Mouse (Mus musculus): ENCODE results near the gene Olfr523. TPM values are rescaled to one million over a fixed set of nuclear protein-coding genes. Genes with fewer than 3 reads are reported as not detected.
"Not testable (repeated sequence)": the region's sequence is repeated elsewhere in the genome, so short reads cannot be mapped to it uniquely, and the experiment has no call there.

Olfr523 gene
- polyA plus RNA-seq (2012; rRNA removed), result 0.08 TPM in 1 of 2 replicates, not detected in the other

DNA sequence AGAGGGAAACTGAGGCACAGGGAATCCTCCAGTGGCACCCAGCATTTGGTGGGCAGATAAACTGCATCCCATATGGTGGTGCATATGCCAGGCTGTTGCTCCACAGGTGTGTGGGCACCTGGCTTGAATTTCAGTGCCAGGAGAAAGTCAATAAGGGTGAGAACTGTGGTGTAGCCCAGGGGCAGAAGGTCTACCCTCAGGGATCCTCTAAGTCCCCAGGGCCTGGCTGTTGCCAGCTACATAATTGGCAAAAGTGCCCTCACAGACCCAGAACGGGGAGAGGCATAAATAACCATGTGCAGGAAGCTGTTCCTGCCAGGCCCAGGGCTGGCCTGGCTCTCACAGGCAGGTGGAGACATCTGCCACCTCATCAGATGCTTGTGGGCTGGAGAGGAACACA lies at the start of gene Olfr523:
Gene Olfr523, plus strand, starts transcription at position 282 of the 400 bp plus-strand sequence.
- DNase-seq (ENCODE audit: low read depth), result no peak

DNA sequence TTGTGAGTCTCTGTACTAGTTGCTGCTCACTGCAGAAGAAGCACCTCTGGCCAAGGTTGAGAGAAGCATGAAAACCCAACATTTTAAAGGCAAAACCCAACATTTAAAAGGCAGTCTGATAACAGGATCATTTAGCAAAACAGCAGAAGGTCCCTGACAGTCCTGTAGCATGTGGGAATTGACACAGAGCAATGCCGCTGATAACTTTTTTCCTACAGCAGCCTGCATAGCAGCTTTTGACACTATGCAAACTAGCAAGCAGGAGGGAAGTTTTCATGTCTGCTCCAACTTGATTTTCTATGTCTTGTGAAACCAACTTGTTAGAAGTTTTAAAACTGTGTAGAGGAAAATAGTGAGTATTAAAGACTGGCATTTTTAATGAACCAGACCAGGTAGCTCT lies 48.6 kb upstream of the Olfr523 start:
- DNase-seq (ENCODE audit: low read depth), result no peak

DNA sequence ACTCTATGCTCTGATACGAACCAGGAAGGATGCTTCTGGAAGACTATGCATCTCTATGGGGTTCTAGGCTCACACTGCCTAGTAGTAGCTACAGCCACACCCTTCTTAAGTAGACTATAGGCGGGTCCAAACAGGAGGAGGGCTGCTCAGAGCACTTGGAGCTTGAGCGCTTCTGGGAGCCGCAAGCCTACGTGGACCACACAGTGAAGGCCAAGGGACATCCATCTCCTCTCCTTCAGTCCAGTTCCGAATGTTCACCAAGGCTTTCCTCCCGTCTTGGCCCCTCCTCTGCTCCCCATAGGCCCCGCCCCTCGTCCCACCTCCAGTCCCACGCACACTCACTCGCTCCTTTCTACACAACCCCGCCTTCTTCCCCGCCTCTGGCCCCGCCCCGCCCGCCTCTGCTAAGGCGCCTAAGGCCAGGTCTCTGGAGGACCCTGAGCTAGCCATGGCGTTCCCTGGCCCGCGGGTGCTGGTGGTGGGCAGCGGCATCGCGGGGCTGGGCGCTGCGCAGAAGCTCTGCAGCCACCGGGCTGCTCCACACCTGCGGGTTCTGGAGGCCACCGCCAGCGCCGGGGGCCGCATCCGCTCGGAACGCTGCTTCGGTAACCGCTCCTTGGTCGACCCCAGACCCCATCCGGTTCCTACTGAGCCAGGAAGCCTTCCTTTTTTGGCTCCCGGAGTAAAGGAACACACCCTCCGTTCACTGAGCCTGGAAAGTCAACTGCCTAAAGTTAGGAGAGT lies 47.6 kb upstream of the Olfr523 start:
- DNase-seq (ENCODE audit: low read depth), result no peak

DNA sequence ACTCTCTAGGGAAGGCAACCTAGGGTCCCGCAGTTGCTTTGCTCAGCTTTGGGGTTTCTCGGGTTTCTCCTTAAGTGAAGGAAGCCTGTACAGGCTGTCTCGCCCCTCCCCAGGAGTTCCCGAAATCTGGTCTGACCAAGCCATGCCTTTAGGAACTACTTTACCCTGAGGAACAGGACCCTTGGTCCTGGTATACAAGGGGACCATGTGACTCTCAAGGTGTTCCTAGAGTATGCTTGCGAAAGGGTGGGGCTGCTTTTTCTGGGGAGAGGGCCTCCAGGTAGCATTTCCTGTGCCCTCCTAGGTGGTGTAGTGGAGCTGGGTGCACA lies 47.0 kb upstream of the Olfr523 start:
- no peak for DNase-seq (ENCODE audit: low read depth)

DNA sequence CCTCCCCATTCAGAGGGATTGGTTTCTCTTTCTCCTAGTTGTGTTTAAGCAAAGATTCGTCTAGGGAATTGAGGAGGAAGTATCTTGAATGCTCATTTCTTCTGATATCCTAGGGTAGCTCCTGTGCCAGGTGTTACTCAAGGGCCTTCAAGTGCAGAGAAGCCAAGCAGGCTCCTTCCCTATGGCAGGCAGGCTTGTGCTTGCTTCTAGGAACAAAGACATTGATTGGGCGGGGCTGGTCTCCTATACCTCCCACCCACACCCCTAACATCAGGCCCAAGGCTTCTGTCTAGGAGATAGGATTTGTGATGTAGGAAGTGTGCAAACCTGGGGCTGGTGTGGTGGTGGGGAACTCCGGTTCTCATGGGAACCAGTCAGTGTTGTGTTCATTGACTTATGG lies 46.1 kb upstream of the Olfr523 start:
- no peak for DNase-seq (ENCODE audit: low read depth)

DNA sequence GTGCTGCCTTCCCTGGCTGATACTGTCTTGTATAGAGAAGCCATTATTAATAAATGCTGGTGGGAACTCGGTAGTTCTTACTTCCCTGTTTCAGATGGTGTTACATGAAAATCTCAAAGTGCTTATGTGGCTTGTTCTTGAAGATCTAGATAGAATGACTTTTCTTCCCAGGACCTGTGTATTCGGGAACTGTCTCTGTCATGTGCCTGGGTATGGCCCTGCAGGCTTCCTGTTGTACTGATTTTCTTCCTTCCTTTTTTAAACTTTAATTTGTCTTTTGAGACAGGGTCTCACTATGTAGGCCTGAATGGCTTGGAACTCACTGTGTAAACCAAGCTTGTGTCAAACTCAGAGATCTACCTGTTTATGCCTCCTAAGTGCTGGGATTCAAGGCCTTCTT lies 45.1 kb upstream of the Olfr523 start:
- no peak for DNase-seq (ENCODE audit: low read depth)

DNA sequence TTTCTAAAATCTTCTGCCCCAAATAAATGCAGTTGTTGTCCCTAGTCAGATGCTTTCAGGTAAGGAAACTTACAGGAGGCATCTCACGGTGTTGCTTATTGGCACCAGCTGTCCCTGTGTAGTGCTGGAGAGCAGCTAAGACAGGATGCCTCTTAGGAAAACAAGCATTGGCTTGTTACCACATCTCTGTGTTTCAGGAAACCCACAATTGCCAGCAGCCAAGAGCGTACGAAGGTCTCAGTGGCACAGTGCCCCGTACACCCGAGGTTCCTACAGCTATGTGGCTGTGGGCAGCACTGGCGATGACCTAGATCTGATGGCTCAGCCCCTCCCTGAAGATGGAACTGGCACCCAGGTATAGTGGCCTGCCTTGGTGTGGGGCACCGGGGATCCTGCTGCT lies 40.8 kb upstream of the Olfr523 start:
- not testable (repeated sequence) for DNase-seq (ENCODE audit: low read depth)

DNA sequence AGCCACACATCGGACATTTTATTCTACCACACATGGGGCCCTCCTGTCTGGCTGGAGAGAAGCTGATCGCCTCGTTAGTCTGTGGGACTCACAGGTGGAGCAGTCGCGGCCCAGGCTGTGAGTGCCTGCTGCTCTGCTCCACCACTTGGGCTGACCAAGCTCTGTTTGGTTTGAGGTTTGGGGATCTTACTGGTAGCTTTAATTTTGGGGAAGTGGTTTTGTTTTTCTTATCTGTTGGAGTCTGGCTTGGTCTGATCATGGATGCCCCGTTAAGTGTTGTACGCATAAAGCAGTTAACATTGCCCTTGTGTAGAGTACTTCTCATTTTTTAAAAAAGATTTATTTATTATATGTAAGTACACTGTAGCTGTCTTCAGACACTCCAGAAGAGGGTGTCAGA lies 39.0 kb upstream of the Olfr523 start:
- DNase-seq (ENCODE audit: low read depth), result not testable (repeated sequence)

DNA sequence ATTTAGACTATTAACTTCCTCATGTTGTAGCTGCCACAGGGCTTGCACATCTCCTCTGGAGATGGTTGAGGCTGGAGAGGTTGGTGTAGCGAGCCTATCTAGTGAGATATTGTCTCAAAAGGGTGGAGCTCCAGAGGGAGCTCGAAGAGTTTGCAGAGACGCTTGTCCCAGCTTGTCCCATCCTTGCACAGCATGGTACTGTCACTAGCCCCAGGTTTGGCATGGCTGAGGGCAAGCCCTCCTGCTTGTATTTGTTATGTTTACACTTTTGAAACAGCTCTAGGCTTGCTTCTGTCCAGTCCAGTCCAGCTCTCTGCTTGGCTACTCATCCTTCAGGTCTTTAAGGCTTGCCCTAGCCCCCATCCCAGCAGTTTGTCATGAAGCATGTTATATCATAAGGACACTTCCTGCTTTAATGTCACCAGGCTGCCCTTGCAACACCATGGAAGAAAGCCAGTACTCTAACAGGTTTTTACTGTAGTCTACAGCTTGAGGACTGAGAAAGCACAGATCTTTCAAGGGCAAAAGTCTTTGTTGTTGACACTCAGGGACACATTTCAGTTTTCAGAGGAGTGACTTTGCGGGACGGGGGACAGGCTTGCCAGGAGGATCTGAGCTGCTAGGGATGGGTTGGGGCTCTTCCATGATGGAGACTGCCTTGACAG lies 37.8 kb upstream of the Olfr523 start:
- DNase-seq (ENCODE audit: low read depth), result peak; percentile 57

DNA sequence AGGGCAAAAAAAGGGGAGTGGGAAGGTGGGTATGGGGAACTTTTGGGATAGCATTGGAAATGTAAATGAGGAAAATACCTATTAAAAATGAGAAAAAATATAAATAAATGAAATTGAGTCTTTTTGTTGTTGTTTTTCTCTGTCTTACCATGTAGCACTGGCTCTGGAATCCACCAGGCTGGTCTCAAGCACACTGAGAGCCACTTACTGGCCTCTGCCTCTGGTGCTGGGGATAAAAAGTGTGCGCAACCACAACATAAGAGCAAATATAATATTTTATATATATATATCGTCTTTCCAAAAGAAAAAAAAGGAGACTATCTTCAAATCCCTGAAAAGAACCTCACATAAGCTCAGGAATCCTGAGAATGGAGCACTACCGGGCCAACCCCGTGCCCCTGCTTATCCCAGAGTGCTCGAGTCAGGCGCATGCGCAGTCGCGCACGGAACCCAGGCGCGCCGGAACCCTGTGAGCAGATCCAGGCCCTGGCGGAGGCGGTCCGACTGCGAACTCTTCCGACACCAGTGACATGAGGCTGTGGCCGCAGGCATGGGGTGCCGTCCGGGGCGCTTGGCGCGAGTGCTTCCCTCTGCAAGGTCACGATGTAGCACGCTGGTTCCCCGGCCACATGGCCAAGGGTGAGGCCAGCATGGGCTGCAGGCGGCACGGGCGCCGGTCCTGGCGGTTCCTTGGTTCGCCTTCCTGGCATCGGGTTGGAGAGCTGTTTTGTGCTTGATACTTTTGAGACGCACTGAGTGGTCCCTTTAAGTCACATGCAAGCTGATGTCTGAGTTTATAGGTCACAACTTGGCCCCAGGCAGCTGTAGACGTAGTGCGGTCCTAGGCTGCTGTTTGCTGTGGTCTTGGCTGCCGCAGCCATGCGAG lies 35.6 kb upstream of the Olfr523 start, which contains the start of gene Mtg1:
Gene Mtg1, plus strand, starts transcription at position 430 of the 886 bp plus-strand sequence.
- DNase-seq (ENCODE audit: low read depth), result no peak

DNA sequence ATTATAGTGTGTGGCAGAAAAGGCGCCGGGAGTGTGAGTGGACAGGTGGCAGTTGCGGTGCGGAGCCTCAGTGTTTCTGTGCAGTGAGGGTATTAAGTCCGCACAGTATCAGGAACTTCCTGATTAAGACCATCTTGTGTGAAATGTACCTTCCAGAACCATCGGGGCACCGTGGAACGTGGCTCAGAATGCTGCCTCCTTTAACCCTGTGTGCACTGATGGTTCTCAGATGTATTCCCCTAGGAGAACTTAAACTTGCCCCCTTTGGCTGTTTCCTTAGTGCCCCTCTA lies 35.1 kb upstream of the Olfr523 start:
- DNase-seq (ENCODE audit: low read depth), result no peak

DNA sequence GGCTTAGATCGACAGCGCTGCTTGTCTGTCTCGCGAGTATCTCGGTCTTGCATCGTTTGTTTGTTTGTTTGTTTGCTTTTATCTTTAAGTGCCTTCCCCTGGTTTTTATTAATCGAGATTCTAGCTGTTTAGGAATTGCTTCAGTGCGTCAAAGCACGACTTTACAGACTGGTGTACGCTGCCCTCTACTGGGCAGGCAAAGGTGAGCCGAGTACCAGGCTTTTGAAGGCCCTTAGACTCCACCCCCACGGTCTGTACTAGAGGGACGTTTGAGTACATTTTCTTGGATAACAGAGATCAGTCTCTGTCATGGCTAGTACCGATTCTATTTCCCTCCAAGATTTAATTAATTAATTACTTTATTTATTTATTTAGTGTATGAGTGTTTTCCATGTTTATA lies 31.7 kb upstream of the Olfr523 start:
- no peak for DNase-seq (ENCODE audit: low read depth)

DNA sequence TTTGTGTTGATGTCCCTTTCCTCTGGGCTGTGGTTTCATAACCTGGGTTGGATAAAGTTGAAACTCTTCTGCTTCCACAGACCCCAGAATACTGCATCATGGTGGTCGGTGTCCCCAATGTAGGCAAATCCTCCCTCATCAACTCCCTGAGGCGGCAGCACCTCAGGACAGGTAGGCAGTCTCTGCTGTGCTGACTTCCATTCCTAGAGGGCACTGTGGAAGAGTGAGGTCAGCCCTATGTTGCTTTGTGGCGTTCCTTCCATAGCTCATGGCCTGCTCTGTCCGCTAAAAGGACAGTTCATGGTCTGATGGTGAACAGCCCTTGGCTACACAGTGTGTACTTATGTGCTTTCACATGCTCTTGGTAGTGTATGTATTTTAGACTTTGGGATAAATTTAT lies 28.5 kb upstream of the Olfr523 start:
- DNase-seq (ENCODE audit: low read depth), result no peak

DNA sequence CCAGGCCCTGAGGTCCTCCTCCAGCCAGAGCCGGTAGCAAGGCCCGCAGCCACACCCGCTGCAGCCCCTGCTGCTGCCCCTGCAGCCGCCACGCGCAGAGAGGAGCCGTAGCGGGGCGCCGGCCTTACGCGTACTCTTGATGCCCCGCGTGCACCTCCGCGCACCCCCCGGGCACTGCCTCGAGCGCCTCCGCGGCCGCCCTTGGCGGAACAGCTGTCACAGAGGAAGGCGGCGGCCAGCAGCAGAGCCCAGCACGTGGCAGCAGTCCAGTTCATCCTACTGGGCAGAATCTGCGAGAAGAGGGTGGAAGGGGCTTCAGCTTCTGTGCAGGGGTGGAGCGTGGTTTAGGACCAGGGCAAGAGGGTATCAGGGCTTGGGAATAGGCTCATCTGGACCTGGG lies 19.6 kb upstream of the Olfr523 start:
- DNase-seq (ENCODE audit: low read depth), result no peak

DNA sequence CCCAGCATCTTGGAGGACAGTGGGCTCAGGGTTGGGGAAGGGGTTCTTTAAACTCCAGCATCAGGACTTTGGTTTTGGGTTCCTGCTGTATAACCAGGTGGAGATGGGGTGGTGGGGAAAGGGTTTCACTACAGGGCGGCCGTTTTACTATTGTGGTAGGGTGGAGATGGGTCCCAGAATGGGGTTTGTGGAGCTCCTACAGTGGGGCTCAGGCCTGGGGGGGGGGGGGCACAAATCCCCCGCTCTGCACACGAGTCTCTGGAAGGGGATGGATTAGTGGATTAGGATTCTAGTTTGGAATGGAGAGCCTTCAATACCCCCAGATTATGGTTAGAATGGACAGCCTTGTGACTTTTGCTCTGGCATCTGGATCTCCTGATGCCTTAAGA lies 19.2 kb upstream of the Olfr523 start:
- no peak for DNase-seq (ENCODE audit: low read depth)

DNA sequence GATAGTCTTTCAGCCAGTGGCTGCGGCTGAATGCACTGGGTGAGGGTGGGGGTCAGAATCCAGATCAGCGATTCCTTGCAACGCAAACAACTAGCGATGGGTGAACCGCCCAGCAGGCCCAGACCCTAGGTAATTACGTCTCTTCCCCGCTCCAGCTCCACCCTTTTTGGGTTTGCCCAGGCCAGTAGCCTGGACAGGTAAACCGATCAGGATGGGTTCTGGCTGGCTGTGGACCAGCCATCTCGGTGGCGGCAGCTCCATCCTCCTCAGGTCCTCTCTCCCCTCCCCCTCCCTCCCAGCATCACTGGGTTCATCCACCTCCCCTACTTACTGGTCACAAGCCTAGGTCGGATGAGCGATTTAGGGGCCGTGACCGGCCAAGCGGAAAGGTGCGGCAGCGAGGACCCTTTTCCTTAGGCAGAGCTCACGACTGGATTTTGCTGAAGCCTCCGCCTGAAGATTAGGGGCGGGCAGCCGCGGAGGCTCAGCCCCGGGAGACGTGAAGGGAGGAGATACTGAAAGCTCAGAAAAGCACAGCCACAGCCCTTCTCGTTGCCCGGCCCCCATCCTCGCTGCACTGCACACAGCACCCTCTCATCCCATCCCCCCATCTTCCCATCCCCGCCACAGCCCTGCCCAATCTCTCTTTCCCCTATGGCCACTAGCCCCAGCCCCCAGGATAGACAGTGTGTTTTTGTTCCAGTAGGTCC lies 18.6 kb upstream of the Olfr523 start, which contains the start of gene Sprn:
Gene Sprn, minus strand, starts transcription at position 660 of the 710 bp plus-strand sequence.
- no peak for DNase-seq (ENCODE audit: low read depth)

DNA sequence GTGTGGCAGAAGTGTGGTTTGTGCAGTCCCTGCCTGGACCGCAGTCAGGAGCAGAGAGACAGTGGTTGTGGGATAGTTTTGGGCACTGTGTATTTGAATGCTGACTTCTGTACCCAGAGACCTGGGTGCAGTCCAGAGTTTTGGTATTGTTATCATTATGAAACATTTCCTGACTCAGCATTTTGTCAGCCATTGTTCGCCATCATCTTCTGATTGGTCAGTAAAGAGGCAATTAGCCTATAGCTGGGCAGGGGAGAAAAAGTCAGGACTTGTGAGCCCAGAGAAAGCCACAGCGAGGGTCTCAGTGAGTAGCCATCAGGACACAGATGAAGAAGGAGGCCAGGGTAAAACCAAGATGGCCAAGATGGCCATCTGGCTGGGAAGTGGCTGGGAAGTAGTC lies 12.7 kb upstream of the Olfr523 start:
- no peak for DNase-seq (ENCODE audit: low read depth)

DNA sequence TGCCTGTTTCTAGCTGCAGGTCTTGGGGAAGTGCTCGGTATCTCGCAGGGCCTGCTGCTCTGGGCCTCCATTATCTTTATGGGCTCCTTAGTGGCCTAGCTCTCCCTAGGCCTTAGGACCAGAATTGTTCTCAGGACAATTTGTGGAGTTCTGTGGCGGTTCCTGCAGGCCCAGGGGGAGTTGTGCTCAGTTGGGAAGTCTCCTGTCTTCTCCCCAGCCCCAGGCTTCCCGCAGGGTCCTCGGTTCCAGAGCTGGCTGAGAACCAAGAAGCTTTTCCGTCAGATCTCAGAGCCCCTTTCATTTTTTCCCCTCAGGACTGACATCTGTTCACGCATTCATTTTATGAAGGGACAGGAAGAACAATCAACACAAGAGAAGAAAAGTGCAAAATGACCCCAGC lies 8.4 kb upstream of the Olfr523 start, which contains the start of gene Olfr522:
Gene Olfr522, minus strand, starts transcription at position 101 of the 400 bp plus-strand sequence.
- no peak for DNase-seq (ENCODE audit: low read depth)

DNA sequence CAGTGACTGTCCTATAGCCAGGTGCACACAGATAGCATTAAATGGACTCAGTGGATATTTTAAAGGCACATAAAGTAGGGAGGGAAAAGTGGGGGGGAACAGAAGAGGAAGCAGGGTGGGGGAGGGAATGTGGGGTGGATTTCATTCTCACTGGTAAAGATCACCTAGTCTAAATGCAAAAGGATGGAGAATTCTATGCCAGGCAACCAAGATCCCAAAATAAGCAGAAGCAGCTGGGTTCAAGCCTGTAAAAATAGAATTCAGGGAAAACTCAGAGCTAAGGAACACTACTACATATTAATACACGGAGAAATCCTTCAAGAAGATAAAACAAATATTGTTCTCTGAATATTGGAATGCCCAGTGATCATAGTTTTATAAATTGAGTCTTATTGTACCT lies 5.1 kb upstream of the Olfr523 start:
- DNase-seq (ENCODE audit: low read depth), result no peak

DNA sequence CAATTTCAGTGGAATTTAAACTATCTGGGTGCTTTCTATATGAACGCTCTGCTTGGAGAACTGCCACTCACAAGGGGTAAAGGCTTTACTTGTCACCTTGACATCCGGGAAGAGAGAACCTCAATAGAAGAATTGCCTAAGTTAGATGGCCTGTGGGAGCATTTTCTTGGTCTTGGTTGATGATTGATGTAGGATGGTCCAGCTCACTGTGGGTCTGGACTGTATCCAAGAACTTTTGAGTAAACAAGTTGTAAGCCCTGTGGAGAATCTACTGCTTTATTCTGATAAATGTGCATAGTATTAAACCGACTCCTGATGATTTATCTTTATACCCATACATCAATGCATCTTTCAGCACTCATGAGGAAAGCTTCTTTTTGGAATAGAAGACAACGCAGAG lies 3.6 kb upstream of the Olfr523 start:
- DNase-seq (ENCODE audit: low read depth), result no peak

DNA sequence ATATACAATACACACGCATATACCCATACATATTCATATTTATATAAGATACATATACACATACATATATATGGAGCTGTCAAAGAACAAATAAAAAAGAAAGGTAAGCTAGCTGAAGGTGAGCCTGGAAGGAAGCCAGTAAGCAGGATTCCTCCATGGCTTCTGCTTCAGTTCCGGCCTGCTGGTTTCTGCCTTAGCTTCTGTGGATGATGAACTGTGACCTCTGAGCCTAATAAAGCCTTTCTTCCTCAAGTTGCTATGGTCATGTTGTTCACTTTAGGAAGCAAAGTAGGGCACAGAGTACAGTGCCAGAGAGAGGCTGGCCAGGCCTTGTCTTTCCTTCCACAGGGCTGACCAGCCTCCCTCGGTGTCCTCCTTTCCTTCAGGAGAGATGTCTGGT lies 2.2 kb upstream of the Olfr523 start:
- no peak for DNase-seq (ENCODE audit: low read depth)

DNA sequence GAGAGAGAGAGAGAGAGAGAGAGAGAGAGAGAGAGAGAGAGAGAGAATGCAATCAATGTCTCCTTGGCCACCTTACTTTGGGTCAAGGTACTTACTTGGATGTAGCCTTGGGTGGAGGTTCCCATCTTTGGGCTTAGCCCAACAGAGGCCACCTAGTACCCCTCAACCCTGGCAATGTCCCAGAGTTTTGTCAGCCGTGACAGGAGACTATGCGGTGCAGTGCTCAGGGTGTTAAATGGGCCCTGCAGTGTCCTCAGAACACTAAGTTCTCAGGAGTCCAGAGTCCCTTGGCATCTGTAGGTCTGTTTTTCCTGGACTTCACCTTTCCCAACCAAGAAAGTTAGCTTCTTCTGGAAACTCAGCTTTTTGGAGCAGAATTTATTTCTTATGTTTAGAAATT lies 6.2 kb downstream of the Olfr523 start:
- DNase-seq (ENCODE audit: low read depth), result no peak

Data from gonadal fat pad, adult 2 months (tissue).